Mouse (Mus musculus): Measurements from ENCODE around the gene Tmem119.

- TF ChIP-seq CTCF (IDR thresholded peaks at IDR 0.05; ENCODE audit: low read depth) (no peak), EP300 (IDR thresholded peaks at IDR 0.05; ENCODE audit: low read depth) (no peak)
These were observed 19.1 kb downstream of the Tmem119 start for GRCm38 (mm10) chr5:113781254-113781653.
